Mouse (Mus musculus) midbrain, postnatal 0 days (tissue): ENCODE measurements around the gene Tspan4. TPM values are rescaled to one million over a fixed set of nuclear protein-coding genes. Genes with fewer than 3 reads are reported as not detected.

Experiments
- ATAC-seq: fragments of 200-750 bp; cut with Nextera tagmentation; 2 replicates; pipeline ENCODE4 v1.8.0; 2017; ENCODE audit warnings: moderate number of reproducible peaks, mild to moderate bottlenecking, moderate TSS enrichment, moderate library complexity; ENCODE audit not compliant: low FRiP score
- DNase-seq: peaks from one replicate; pipeline ENCODE4 v3.0.0-alpha.2; 2015; ENCODE audit warnings: low spot score
- H3K27ac ChIP-seq: fragments of 300-500 bp; sonication (generic); 2 replicates; pipeline ENCODE4 v1.5.1; 2014; ENCODE audit warnings: low read depth, mild to moderate bottlenecking, low read length, mixed read lengths
- H3K27me3 ChIP-seq: fragments of 300-500 bp; sonication (generic); 2 replicates; pipeline ENCODE4 v1.6.1; 2014; ENCODE audit warnings: low read length, control low read depth, mixed read lengths; ENCODE audit not compliant: insufficient read depth
- H3K36me3 ChIP-seq: fragments of 300-500 bp; sonication (generic); 2 replicates; pipeline ENCODE4 v1.6.1; 2014; ENCODE audit warnings: low read length, control low read depth, mixed read lengths; ENCODE audit not compliant: insufficient read depth
- H3K4me1 ChIP-seq: fragments of 300-500 bp; sonication (generic); 2 replicates; pipeline ENCODE4 v1.6.1; 2014; ENCODE audit warnings: mild to moderate bottlenecking, control low read depth, antibody characterized with exemption, low read length, mixed read lengths; ENCODE audit not compliant: insufficient read depth
- H3K4me2 ChIP-seq: fragments of 300-500 bp; sonication (generic); 2 replicates; pipeline ENCODE4 v1.6.1; 2014; ENCODE audit warnings: low read depth, mild to moderate bottlenecking, low read length, mixed read lengths; ENCODE audit not compliant: poor library complexity, severe bottlenecking
- H3K4me3 ChIP-seq: fragments of 300-500 bp; sonication (generic); 2 replicates; pipeline ENCODE4 v1.5.1; 2014; ENCODE audit warnings: low read depth, mild to moderate bottlenecking, low read length, moderate library complexity
- H3K9ac ChIP-seq: fragments of 300-500 bp; sonication (generic); replicated peaks from 2 replicates; pipeline ENCODE4 v1.6.1; 2014; ENCODE audit warnings: mild to moderate bottlenecking, low read length, moderate library complexity, mixed read lengths; ENCODE audit not compliant: poor library complexity, severe bottlenecking
- H3K9me3 ChIP-seq: fragments of 300-500 bp; sonication (generic); 2 replicates; pipeline ENCODE4 v1.6.1; 2016; ENCODE audit warnings: low read length, control low read depth
- CTCF ChIP-seq: IDR thresholded peaks from 2 replicates; pipeline ENCODE4 v1.5.1; 2016; ENCODE audit warnings: antibody characterized with exemption, mild to moderate bottlenecking
- WGBS: fragments of 180-500 bp; shearing (Covaris S2); extraction: QIAGEN DNeasy Blood & Tissue Kit; methylation state at CpG from one replicate; pipeline ENCODE4 v1.1.7; 2014; 5-methylcytosine and 5-hydroxymethylcytosine counted together
- polyA plus RNA-seq: library from polyadenylated mRNA; unstranded; fragments of >200 nt; fragmentation: Nextera tagmentation; extraction: Ambion mirVana; gene quantifications from 2 replicates; pipeline ENCODE4 v1.2.1, GENCODE M21; 2015
- total RNA-seq: library from RNA; depleted of rRNA; stranded (reverse); fragments of >200 nt; gene quantifications from 2 replicates; pipeline ENCODE4 v1.2.3, GENCODE M21; 2014

The Tspan4 gene
- total and polyA plus RNA-seq, 2 experiments from 2014 or later = 68.1 to 94.8 TPM

DNA sequence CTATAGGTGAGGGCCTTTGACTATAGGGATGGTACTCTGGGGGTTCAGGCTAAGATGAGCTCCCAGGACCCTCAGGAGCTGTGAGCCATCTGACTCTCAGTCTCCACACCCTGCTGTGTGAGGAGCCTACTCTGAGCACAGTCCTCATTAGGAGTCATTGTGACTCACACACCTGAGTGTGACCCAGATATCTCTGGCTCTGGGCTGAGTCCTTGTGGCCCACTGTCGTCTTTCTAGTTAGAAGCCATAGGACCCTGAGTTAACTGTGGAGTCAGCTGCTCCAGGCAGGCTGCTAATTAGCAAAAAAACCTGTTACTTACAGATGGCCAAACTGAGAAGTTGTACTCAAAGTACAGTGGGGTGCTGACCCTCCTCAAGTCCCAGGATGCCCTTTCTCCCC, 18.7 kb downstream of the Tspan4 start:
- no peak overlapping the region for H3K27ac ChIP-seq
- no peak overlapping the region for H3K4me2 ChIP-seq
- no peak for DNase-seq
- H3K4me1 ChIP-seq = no peaks in the 10 kb centered on the region
- no peak overlapping the region for H3K4me3 ChIP-seq
- WGBS = 95% methylated on average over 1 of the region's 1 CpGs
- no peaks in the 10 kb centered on the region for H3K9me3 ChIP-seq
- H3K27me3 ChIP-seq = no peaks in the 10 kb centered on the region
- H3K9ac ChIP-seq = no peak overlapping the region
- peaks cover 39% of the 10 kb centered on the region for H3K36me3 ChIP-seq
- TF ChIP-seq CTCF = no peak
- ATAC-seq = no peak

DNA sequence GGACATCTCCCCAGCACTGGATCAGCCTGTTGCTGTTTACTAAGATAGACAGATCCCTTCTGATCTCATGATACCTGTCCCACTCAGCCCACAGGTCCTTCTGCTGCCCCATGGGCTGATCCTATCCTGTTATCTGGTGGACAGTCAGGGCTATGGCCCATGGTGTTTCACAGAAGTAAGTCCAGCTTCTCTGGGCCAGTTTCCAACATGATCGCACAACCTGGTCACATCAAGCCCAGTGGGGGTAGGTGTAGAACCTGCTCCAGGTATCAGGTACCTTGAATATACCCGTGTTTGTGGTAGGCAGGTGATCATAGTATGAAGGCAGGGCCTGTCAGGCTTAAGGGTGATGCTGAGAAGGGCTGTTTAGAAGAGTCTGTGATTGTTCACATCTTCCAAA, 20.3 kb downstream of the Tspan4 start:
- no peak overlapping the region for H3K27ac ChIP-seq
- H3K4me2 ChIP-seq = no peak overlapping the region
- H3K36me3 ChIP-seq = peaks cover 50% of the 10 kb centered on the region
- ATAC-seq (no peak), DNase-seq (no peak)
- H3K27me3 ChIP-seq = no peaks in the 10 kb centered on the region
- H3K9ac ChIP-seq = no peak overlapping the region
- no peak for TF ChIP-seq CTCF
- 85% methylated on average over 2 of the region's 2 CpGs for WGBS
- H3K4me3 ChIP-seq = no peak overlapping the region
- H3K9me3 ChIP-seq = no peaks in the 10 kb centered on the region
- H3K4me1 ChIP-seq = no peaks in the 10 kb centered on the region

DNA sequence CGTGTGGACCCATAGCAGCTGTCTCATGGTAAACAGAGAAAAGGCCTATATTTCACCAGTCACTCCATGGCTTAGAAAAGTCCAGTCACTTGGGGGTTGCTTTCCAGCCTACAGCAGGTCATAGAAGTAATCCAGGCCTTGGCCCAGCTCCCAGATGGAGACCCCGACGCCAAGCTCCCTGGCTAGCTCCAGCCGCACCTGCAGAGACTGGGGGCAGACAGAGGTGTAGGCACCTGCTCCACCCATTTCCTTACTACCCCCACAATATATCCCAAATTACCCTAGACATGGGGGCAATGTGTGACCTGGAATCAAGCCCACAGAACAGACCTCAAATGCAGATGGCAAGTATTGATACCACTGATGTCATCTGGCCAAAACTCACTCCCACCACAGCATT, 20.9 kb downstream of the Tspan4 start:
- no peak for TF ChIP-seq CTCF
- H3K4me2 ChIP-seq = no peak overlapping the region
- H3K9me3 ChIP-seq = no peaks in the 10 kb centered on the region
- H3K27me3 ChIP-seq = no peaks in the 10 kb centered on the region
- no peaks in the 10 kb centered on the region for H3K4me1 ChIP-seq
- H3K4me3 ChIP-seq = no peak overlapping the region
- H3K27ac ChIP-seq = no peak overlapping the region
- ATAC-seq (no peak), DNase-seq (no peak)
- WGBS = 90% methylated on average over 4 of the region's 4 CpGs
- no peak overlapping the region for H3K9ac ChIP-seq
- peaks cover 47% of the 10 kb centered on the region for H3K36me3 ChIP-seq

DNA sequence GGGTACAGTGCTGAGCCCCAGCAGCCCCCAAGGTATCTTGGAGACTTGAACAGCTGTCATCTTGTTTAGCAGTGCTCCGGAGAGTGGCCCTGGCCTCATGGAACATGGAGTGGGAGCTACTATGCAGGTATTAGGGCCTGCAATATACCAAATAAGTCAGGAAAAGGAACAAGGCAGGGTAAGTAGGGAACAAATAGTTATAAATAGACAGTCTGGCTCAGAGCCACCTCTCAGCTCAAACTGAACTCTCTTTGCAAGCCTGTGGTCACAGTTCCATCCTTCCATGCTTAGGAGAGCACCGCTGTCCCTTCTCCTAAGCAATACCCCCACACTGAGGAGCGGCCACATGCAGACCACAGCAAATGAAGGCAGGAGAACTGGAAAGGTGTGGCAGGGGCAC, 22.6 kb downstream of the Tspan4 start:
- WGBS = 96% methylated on average over 3 of the region's 3 CpGs
- H3K36me3 ChIP-seq = peaks cover 49% of the 10 kb centered on the region
- TF ChIP-seq CTCF = no peak
- H3K4me1 ChIP-seq = no peaks in the 10 kb centered on the region
- ATAC-seq (no peak), DNase-seq (no peak)
- no peak overlapping the region for H3K27ac ChIP-seq
- no peaks in the 10 kb centered on the region for H3K27me3 ChIP-seq
- H3K4me3 ChIP-seq = no peak overlapping the region
- no peak overlapping the region for H3K9ac ChIP-seq
- no peak overlapping the region for H3K4me2 ChIP-seq
- no peaks in the 10 kb centered on the region for H3K9me3 ChIP-seq

DNA sequence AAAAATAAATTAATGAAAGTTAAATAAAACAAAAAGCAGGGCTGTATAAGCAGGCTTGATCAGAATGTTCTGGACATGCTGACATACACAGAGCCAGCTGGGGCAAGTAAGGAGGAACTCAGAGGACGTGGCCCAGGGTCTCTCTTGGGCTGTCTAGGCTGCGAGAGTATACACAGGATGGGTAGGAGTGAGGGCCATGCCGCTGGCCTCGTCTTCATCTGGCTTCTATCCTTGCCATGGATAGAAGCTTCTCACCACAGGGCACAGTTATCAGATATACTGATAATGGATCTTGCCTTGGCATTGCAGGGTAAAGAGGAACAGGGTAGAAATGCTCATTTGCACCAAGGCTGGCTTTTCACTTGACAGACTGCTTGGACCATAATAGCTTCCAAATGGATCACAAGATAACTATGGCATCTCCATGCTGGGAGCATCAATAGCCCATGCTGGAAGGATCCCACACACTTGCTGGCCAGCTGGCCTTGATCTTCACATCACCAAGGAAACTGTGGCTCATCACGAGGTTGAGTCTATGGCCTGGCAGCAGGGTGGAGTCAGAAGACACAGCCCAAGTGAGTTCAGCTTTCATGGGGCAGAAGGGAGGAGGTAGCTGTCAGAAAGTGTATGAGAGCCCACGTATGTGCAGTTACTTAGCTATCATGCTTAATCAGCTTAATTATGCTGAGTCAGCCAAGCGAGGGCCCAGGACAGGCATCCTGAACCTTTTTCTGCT, 26.9 kb downstream of the Tspan4 start:
- Histone ChIP-seq H3K4me3 (no peak overlapping the region), H3K36me3 (peaks cover 24% of the 10 kb centered on the region), H3K27me3 (no peaks in the 10 kb centered on the region), H3K9ac (no peak overlapping the region), H3K4me1 (no peaks in the 10 kb centered on the region), H3K9me3 (no peaks in the 10 kb centered on the region), H3K4me2 (no peak overlapping the region), H3K27ac (no peak overlapping the region)
- WGBS = 87% methylated on average over 7 of the region's 7 CpGs
- TF ChIP-seq CTCF = no peak
- no peak for ATAC-seq
- DNase-seq = peak; percentile 28

DNA sequence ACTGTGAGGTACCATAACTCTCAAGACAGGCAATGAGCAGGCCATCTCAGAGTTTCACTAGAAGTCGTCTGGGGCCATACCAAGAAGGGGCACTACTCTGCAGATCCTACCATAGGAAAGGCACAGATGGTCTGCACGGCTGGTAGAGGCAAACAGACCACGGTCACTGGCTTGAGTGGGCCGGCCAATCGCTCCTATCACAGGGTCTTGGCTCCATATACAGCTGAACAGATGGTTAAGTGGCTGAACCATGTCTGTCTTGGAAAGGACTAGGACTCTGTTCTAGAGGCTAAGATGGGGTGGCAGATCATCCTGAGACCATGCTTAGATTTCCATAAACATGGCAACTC, 27.5 kb downstream of the Tspan4 start:
- no peak overlapping the region for H3K4me3 ChIP-seq
- TF ChIP-seq CTCF = no peak
- ATAC-seq (no peak), DNase-seq (peak; percentile 53)
- no peak overlapping the region for H3K4me2 ChIP-seq
- H3K27ac ChIP-seq = no peak overlapping the region
- no peaks in the 10 kb centered on the region for H3K9me3 ChIP-seq
- 95% methylated on average over 5 of the region's 5 CpGs for WGBS
- no peak overlapping the region for H3K9ac ChIP-seq
- H3K36me3 ChIP-seq = peaks cover 24% of the 10 kb centered on the region
- H3K4me1 ChIP-seq = no peaks in the 10 kb centered on the region
- H3K27me3 ChIP-seq = no peaks in the 10 kb centered on the region
